Mouse (Mus musculus) heart, embryonic 13.5 days (tissue): Measurements from ENCODE around the gene Slc25a21. TPM values are rescaled to one million over a fixed set of nuclear protein-coding genes. Genes with fewer than 3 reads are reported as not detected.

Source experiments
- ATAC-seq: fragments of 200-750 bp; cut with Nextera tagmentation; 2 replicates; pipeline ENCODE4 v1.8.0; 2017; ENCODE audit warnings: moderate TSS enrichment; ENCODE audit not compliant: insufficient number of reproducible peaks, low FRiP score, low TSS enrichment; ENCODE audit errors: extremely low read depth
- H3K27ac ChIP-seq: fragments of 300-500 bp; sonication (generic); replicated peaks from 2 replicates; pipeline ENCODE4 v1.5.1; 2015; ENCODE audit warnings: moderate library complexity, mild to moderate bottlenecking, inconsistent platforms
- H3K27me3 ChIP-seq: fragments of 300-500 bp; sonication (generic); replicated peaks from 2 replicates; pipeline ENCODE4 v1.6.1; 2015; ENCODE audit warnings: mild to moderate bottlenecking, inconsistent platforms
- H3K36me3 ChIP-seq: fragments of 300-500 bp; sonication (generic); 2 replicates; pipeline ENCODE4 v1.6.1; 2015; ENCODE audit warnings: mild to moderate bottlenecking, inconsistent platforms
- H3K4me1 ChIP-seq: fragments of 300-500 bp; sonication (generic); 2 replicates; pipeline ENCODE4 v1.6.1; 2015; ENCODE audit warnings: inconsistent platforms
- H3K4me2 ChIP-seq: fragments of 300-500 bp; sonication (generic); 2 replicates; pipeline ENCODE4 v1.6.1; 2015; ENCODE audit warnings: inconsistent platforms, mild to moderate bottlenecking, moderate library complexity
- H3K4me3 ChIP-seq: fragments of 300-500 bp; sonication (generic); 2 replicates; pipeline ENCODE4 v1.5.1; 2015; ENCODE audit warnings: moderate library complexity, mild to moderate bottlenecking, inconsistent platforms
- H3K9ac ChIP-seq: fragments of 300-500 bp; sonication (generic); 2 replicates; pipeline ENCODE4 v1.6.1; 2015; ENCODE audit warnings: inconsistent platforms, mild to moderate bottlenecking, moderate library complexity
- H3K9me3 ChIP-seq: fragments of 300-500 bp; sonication (generic); 2 replicates; pipeline ENCODE4 v1.6.1; 2016; ENCODE audit warnings: inconsistent platforms
- WGBS: fragments of 180-500 bp; shearing (Covaris S2); methylation state at CpG from one replicate; pipeline ENCODE4 v1.1.7; 2015; ENCODE audit warnings: mixed read lengths; 5-methylcytosine and 5-hydroxymethylcytosine counted together
- polyA plus RNA-seq: library from polyadenylated mRNA; unstranded; fragments of >200 nt; fragmentation: Nextera tagmentation; extraction: Ambion mirVana; gene quantifications from 2 replicates; pipeline ENCODE4 v1.2.1, GENCODE M21; 2015

Slc25a21 gene
- polyA plus RNA-seq, 1 experiment from 2014 or later: 0.68 TPM

GRCm38 (mm10) chr12:56870569-56870968 lies 326.7 kb downstream of the Slc25a21 start:
- Histone ChIP-seq H3K4me1 (no peaks in the 10 kb centered on the region), H3K27me3 (no peaks in the 10 kb centered on the region), H3K4me2 (no peak overlapping the region), H3K27ac (no peak overlapping the region), H3K36me3 (no peaks in the 10 kb centered on the region), H3K4me3 (no peak overlapping the region), H3K9ac (no peak overlapping the region), H3K9me3 (no peaks in the 10 kb centered on the region)
- no peak for ATAC-seq
- 69% methylated on average over 3 of the region's 3 CpGs for WGBS

- Histone ChIP-seq H3K9me3 (no peaks in the 10 kb centered on the region), H3K36me3 (no peaks in the 10 kb centered on the region), H3K9ac (no peak overlapping the region), H3K27me3 (no peaks in the 10 kb centered on the region), H3K27ac (no peak overlapping the region), H3K4me3 (no peak overlapping the region), H3K4me2 (no peak overlapping the region), H3K4me1 (no peaks in the 10 kb centered on the region)
- ATAC-seq: no peak
- WGBS: 75% methylated on average over 4 of the region's 4 CpGs
These were observed 333.3 kb downstream of the Slc25a21 start for GRCm38 (mm10) chr12:56863873-56864562.

- no peaks in the 10 kb centered on the region for H3K4me1 ChIP-seq
- H3K36me3 ChIP-seq: no peaks in the 10 kb centered on the region
- WGBS: 47% methylated on average over 4 of the region's 4 CpGs
- H3K27me3 ChIP-seq: no peaks in the 10 kb centered on the region
- H3K4me3 ChIP-seq: no peak overlapping the region
- H3K27ac ChIP-seq: no peak overlapping the region
- no peak overlapping the region for H3K4me2 ChIP-seq
- H3K9me3 ChIP-seq: no peaks in the 10 kb centered on the region
- no peak overlapping the region for H3K9ac ChIP-seq
- ATAC-seq: no peak
These were observed 344.6 kb downstream of the Slc25a21 start for GRCm38 (mm10) chr12:56852679-56853078.

GRCm38 (mm10) chr12:56851464-56851863 lies 345.8 kb downstream of the Slc25a21 start:
- Histone ChIP-seq H3K27ac (no peak overlapping the region), H3K4me3 (no peak overlapping the region), H3K9ac (no peak overlapping the region), H3K27me3 (no peaks in the 10 kb centered on the region), H3K36me3 (no peaks in the 10 kb centered on the region), H3K9me3 (no peaks in the 10 kb centered on the region), H3K4me2 (no peak overlapping the region), H3K4me1 (no peaks in the 10 kb centered on the region)
- WGBS: 61% methylated on average over 3 of the region's 3 CpGs
- ATAC-seq: no peak

- no peaks in the 10 kb centered on the region for H3K9me3 ChIP-seq
- H3K4me2 ChIP-seq: no peak overlapping the region
- H3K36me3 ChIP-seq: no peaks in the 10 kb centered on the region
- no peak overlapping the region for H3K4me3 ChIP-seq
- H3K27me3 ChIP-seq: no peaks in the 10 kb centered on the region
- H3K9ac ChIP-seq: no peak overlapping the region
- no peak for ATAC-seq
- 82% methylated on average over 1 of the region's 1 CpGs for WGBS
- no peak overlapping the region for H3K27ac ChIP-seq
- no peaks in the 10 kb centered on the region for H3K4me1 ChIP-seq
These were observed 367.3 kb downstream of the Slc25a21 start for GRCm38 (mm10) chr12:56829945-56830344.

GRCm38 (mm10) chr12:56829455-56829883 lies 367.8 kb downstream of the Slc25a21 start:
- Histone ChIP-seq H3K9ac (no peak overlapping the region), H3K27me3 (no peaks in the 10 kb centered on the region), H3K4me3 (no peak overlapping the region), H3K4me2 (peak overlapping the region; percentile 4; the same call in 1 of the 2 replicates), H3K27ac (no peak overlapping the region), H3K9me3 (no peaks in the 10 kb centered on the region), H3K4me1 (no peaks in the 10 kb centered on the region), H3K36me3 (no peaks in the 10 kb centered on the region)
- no peak for ATAC-seq
- WGBS: 34% methylated on average over 5 of the region's 5 CpGs

- WGBS: 83% methylated on average over 8 of the region's 8 CpGs
- no peak for ATAC-seq
- H3K27me3 ChIP-seq: no peaks in the 10 kb centered on the region
These were observed 369.4 kb downstream of the Slc25a21 start for GRCm38 (mm10) chr12:56827808-56828384.

GRCm38 (mm10) chr12:56824688-56825087 lies 372.6 kb downstream of the Slc25a21 start:
- H3K9ac ChIP-seq: no peak overlapping the region
- H3K27me3 ChIP-seq: no peaks in the 10 kb centered on the region
- no peak overlapping the region for H3K27ac ChIP-seq
- no peaks in the 10 kb centered on the region for H3K4me1 ChIP-seq
- no peaks in the 10 kb centered on the region for H3K36me3 ChIP-seq
- ATAC-seq: no peak
- no peak overlapping the region for H3K4me2 ChIP-seq
- H3K4me3 ChIP-seq: no peak overlapping the region
- 44% methylated on average over 5 of the region's 5 CpGs for WGBS
- no peaks in the 10 kb centered on the region for H3K9me3 ChIP-seq

More at GRCm38 (mm10) chr12:56827808-56828384, 369.4 kb downstream of the Slc25a21 start:
- no peaks in the 10 kb centered on the region for H3K4me1 ChIP-seq
- H3K27ac ChIP-seq: no peak overlapping the region
- no peaks in the 10 kb centered on the region for H3K36me3 ChIP-seq
- no peak overlapping the region for H3K4me3 ChIP-seq
- no peak overlapping the region for H3K9ac ChIP-seq
- H3K4me2 ChIP-seq: no peak overlapping the region
- no peaks in the 10 kb centered on the region for H3K9me3 ChIP-seq

- Histone ChIP-seq H3K4me1 (no peaks in the 10 kb centered on the region), H3K4me2 (no peak overlapping the region), H3K27ac (no peak overlapping the region), H3K4me3 (no peak overlapping the region), H3K9ac (no peak overlapping the region), H3K27me3 (no peaks in the 10 kb centered on the region), H3K9me3 (no peaks in the 10 kb centered on the region), H3K36me3 (no peaks in the 10 kb centered on the region)
- ATAC-seq: no peak
- WGBS: 61% methylated on average over 2 of the region's 2 CpGs
These were observed 375.1 kb downstream of the Slc25a21 start for GRCm38 (mm10) chr12:56822122-56822521.

- Histone ChIP-seq H3K27ac (no peak overlapping the region), H3K4me2 (no peak overlapping the region), H3K9ac (no peak overlapping the region), H3K9me3 (no peaks in the 10 kb centered on the region), H3K4me1 (no peaks in the 10 kb centered on the region), H3K4me3 (no peak overlapping the region), H3K27me3 (no peaks in the 10 kb centered on the region), H3K36me3 (no peaks in the 10 kb centered on the region)
- no peak for ATAC-seq
- 83% methylated on average over 2 of the region's 2 CpGs for WGBS
These were observed 376.7 kb downstream of the Slc25a21 start for GRCm38 (mm10) chr12:56820604-56821003.

- Histone ChIP-seq H3K9ac (no peak overlapping the region), H3K4me1 (no peaks in the 10 kb centered on the region), H3K4me3 (no peak overlapping the region), H3K27me3 (no peaks in the 10 kb centered on the region), H3K4me2 (no peak overlapping the region), H3K9me3 (no peaks in the 10 kb centered on the region), H3K27ac (no peak overlapping the region), H3K36me3 (no peaks in the 10 kb centered on the region)
- 70% methylated on average over 2 of the region's 2 CpGs for WGBS
- ATAC-seq: no peak
These were observed 389.8 kb downstream of the Slc25a21 start for GRCm38 (mm10) chr12:56807483-56807882.

GRCm38 (mm10) chr12:56807078-56807477 lies 390.2 kb downstream of the Slc25a21 start:
- Histone ChIP-seq H3K27me3 (no peaks in the 10 kb centered on the region), H3K4me1 (no peaks in the 10 kb centered on the region), H3K4me2 (no peak overlapping the region), H3K27ac (no peak overlapping the region), H3K36me3 (no peaks in the 10 kb centered on the region), H3K4me3 (no peak overlapping the region), H3K9me3 (no peaks in the 10 kb centered on the region), H3K9ac (no peak overlapping the region)
- 88% methylated on average over 2 of the region's 2 CpGs for WGBS
- ATAC-seq: no peak
